Mouse (Mus musculus) fibroblast of lung, adult 2 months (primary cell): Measurements from ENCODE around the gene Ptprcap.

Experiments used
- DNase-seq: peaks from one replicate; pipeline ENCODE4 v3.0.0-alpha.2; 2011; ENCODE audit warnings: low read depth

The Ptprcap gene

GRCm38 (mm10) chr19:4147782-4148490 lies 5.5 kb upstream of the Ptprcap start:
- DNase-seq, result no peak

GRCm38 (mm10) chr19:4148491-4148806 lies 5.0 kb upstream of the Ptprcap start, which contains the start of gene Coro1b:
Gene Coro1b, plus strand, starts transcription at chr19:4148619.
- peak; percentile 83 for DNase-seq

- no peak for DNase-seq
These were observed 4.6 kb upstream of the Ptprcap start for GRCm38 (mm10) chr19:4148819-4149218.

- DNase-seq, result no peak
These were observed 4.1 kb upstream of the Ptprcap start for GRCm38 (mm10) chr19:4149283-4149682.

- no peak for DNase-seq
These were observed 3.5 kb upstream of the Ptprcap start for GRCm38 (mm10) chr19:4149764-4150461.

GRCm38 (mm10) chr19:4150567-4151487 lies 2.6 kb upstream of the Ptprcap start:
- DNase-seq, result no peak

GRCm38 (mm10) chr19:4151488-4151860 lies 1.9 kb upstream of the Ptprcap start:
- DNase-seq, result no peak

GRCm38 (mm10) chr19:4151898-4152297 lies 1.5 kb upstream of the Ptprcap start:
- no peak for DNase-seq

GRCm38 (mm10) chr19:4152445-4153231 lies 766 bp upstream of the Ptprcap start:
- no peak for DNase-seq

- no peak for DNase-seq
These were observed 1.2 kb downstream of the Ptprcap start for GRCm38 (mm10) chr19:4154437-4155222.

GRCm38 (mm10) chr19:4155223-4156072 lies 2.0 kb downstream of the Ptprcap start:
- no peak for DNase-seq

GRCm38 (mm10) chr19:4156073-4156579 lies 2.7 kb downstream of the Ptprcap start:
- no peak for DNase-seq

- DNase-seq, result no peak
These were observed 3.4 kb downstream of the Ptprcap start for GRCm38 (mm10) chr19:4156771-4157170.

- no peak for DNase-seq
These were observed 5.6 kb downstream of the Ptprcap start for GRCm38 (mm10) chr19:4159049-4159448.

GRCm38 (mm10) chr19:4162646-4163542 lies 9.5 kb downstream of the Ptprcap start, which contains the start of gene Rps6kb2:
Gene Rps6kb2, minus strand, starts transcription at chr19:4163354.
- DNase-seq, result peak; percentile 91

GRCm38 (mm10) chr19:4163543-4163887 lies 10.1 kb downstream of the Ptprcap start:
- DNase-seq, result no peak

GRCm38 (mm10) chr19:4164100-4164499 lies 10.7 kb downstream of the Ptprcap start:
- no peak for DNase-seq

GRCm38 (mm10) chr19:4164721-4165120 lies 11.3 kb downstream of the Ptprcap start:
- no peak for DNase-seq
